Mouse (Mus musculus): ENCODE results near the gene Gm30083. TPM values are rescaled to one million over a fixed set of nuclear protein-coding genes. Genes with fewer than 3 reads are reported as not detected.

The Gm30083 gene
- total RNA-seq (2014; rRNA removed; ENCODE audit: low replicate concordance) (not detected in 2 replicates), polyA plus RNA-seq (2015; fragmentation: Nextera tagmentation; extraction: Ambion mirVana) (not detected in 2 replicates)

- Histone ChIP-seq H3K27me3 (ENCODE audit: control insufficient read depth, insufficient read depth, low read length) (no peaks in the 10 kb centered on the region), H3K4me1 (ENCODE audit: control insufficient read depth, insufficient read depth) (no peaks in the 10 kb centered on the region), H3K4me3 (ENCODE audit: low read depth, low read length) (no peak within 1 kb of the TSS), H3K9ac (replicated peaks; ENCODE audit: low read depth, low read length) (no peak within 1 kb of the TSS), H3K27ac (ENCODE audit: low read depth) (no peak within 1 kb of the TSS), H3K36me3 (replicated peaks; ENCODE audit: control insufficient read depth, insufficient read depth, low read length) (no peaks in the 10 kb centered on the region), H3K4me2 (ENCODE audit: low read depth, low read length) (no peak within 1 kb of the TSS), H3K9me3 (replicated peaks; ENCODE audit: control insufficient read depth, low read length) (no peaks in the 10 kb centered on the region)
- no peak for DNase-seq (ENCODE audit: low spot score)
- TF ChIP-seq CTCF (IDR thresholded peaks at IDR 0.05; ENCODE audit: low read depth) (no peak), EP300 (IDR thresholded peaks at IDR 0.05; ENCODE audit: low read depth) (no peak)
- no peak for ATAC-seq (ENCODE audit: insufficient read depth, low read depth)
- 59% methylated on average over 3 of the region's 3 CpGs for WGBS
These were observed at the start of gene Gm30083 for GRCm38 (mm10) chr14:34015063-34015462. TSS of gene Gm30083 (minus strand) at chr14:34015182.

- H3K9ac ChIP-seq (replicated peaks; ENCODE audit: low read depth, low read length), result no peak within 1 kb of the TSS
- H3K4me2 ChIP-seq (ENCODE audit: low read depth, low read length), result no peak within 1 kb of the TSS
- H3K9me3 ChIP-seq (replicated peaks; ENCODE audit: control insufficient read depth, low read length), result no peaks in the 10 kb centered on the region
- no peak for TF ChIP-seq CTCF (IDR thresholded peaks at IDR 0.05; ENCODE audit: low read depth)
- no peak within 1 kb of the TSS for H3K4me3 ChIP-seq (ENCODE audit: low read depth, low read length)
- no peaks in the 10 kb centered on the region for H3K4me1 ChIP-seq (ENCODE audit: control insufficient read depth, insufficient read depth)
- whole genome bisulfite sequencing, result 87% methylated on average over 6 of the region's 6 CpGs
- DNase-seq (ENCODE audit: low spot score), result no peak
- no peaks in the 10 kb centered on the region for H3K27me3 ChIP-seq (ENCODE audit: control insufficient read depth, insufficient read depth, low read length)
- ATAC-seq (ENCODE audit: insufficient read depth, low read depth), result no peak
- H3K36me3 ChIP-seq (replicated peaks; ENCODE audit: control insufficient read depth, insufficient read depth, low read length), result no peaks in the 10 kb centered on the region
- H3K27ac ChIP-seq (ENCODE audit: low read depth), result no peak within 1 kb of the TSS
These were observed 37.5 kb upstream of the Gm30083 start, which contains the start of gene Antxrl for GRCm38 (mm10) chr14:34052516-34052915. TSS of gene Antxrl (plus strand) at chr14:34052707.

GRCm38 (mm10) chr14:34050101-34050779, 35.3 kb upstream of the Gm30083 start:
- WGBS, result 60% methylated on average over 5 of the region's 5 CpGs
- no peaks in the 10 kb centered on the region for H3K36me3 ChIP-seq (replicated peaks; ENCODE audit: control insufficient read depth, insufficient read depth, low read length)
- no peaks in the 10 kb centered on the region for H3K27me3 ChIP-seq (ENCODE audit: control insufficient read depth, insufficient read depth, low read length)
- H3K4me3 ChIP-seq (ENCODE audit: low read depth, low read length), result no peak overlapping the region
- no peak overlapping the region for H3K9ac ChIP-seq (replicated peaks; ENCODE audit: low read depth, low read length)
- no peak overlapping the region for H3K27ac ChIP-seq (ENCODE audit: low read depth)
- H3K4me2 ChIP-seq (ENCODE audit: low read depth, low read length), result no peak overlapping the region
- no peaks in the 10 kb centered on the region for H3K4me1 ChIP-seq (ENCODE audit: control insufficient read depth, insufficient read depth)
- ATAC-seq (ENCODE audit: insufficient read depth, low read depth) (no peak), DNase-seq (ENCODE audit: low spot score) (no peak)
- TF ChIP-seq CTCF (IDR thresholded peaks at IDR 0.05; ENCODE audit: low read depth) (no peak), EP300 (IDR thresholded peaks at IDR 0.05; ENCODE audit: low read depth) (no peak)
- H3K9me3 ChIP-seq (replicated peaks; ENCODE audit: control insufficient read depth, low read length), result no peaks in the 10 kb centered on the region

GRCm38 (mm10) chr14:34043341-34043740, 28.4 kb upstream of the Gm30083 start:
- Histone ChIP-seq H3K27me3 (ENCODE audit: control insufficient read depth, insufficient read depth, low read length) (no peaks in the 10 kb centered on the region), H3K9me3 (replicated peaks; ENCODE audit: control insufficient read depth, low read length) (no peaks in the 10 kb centered on the region), H3K9ac (replicated peaks; ENCODE audit: low read depth, low read length) (no peak overlapping the region), H3K4me2 (ENCODE audit: low read depth, low read length) (no peak overlapping the region), H3K4me3 (ENCODE audit: low read depth, low read length) (no peak overlapping the region), H3K36me3 (replicated peaks; ENCODE audit: control insufficient read depth, insufficient read depth, low read length) (no peaks in the 10 kb centered on the region), H3K27ac (ENCODE audit: low read depth) (no peak overlapping the region), H3K4me1 (ENCODE audit: control insufficient read depth, insufficient read depth) (no peaks in the 10 kb centered on the region)
- DNase-seq (ENCODE audit: low spot score) (no peak), ATAC-seq (ENCODE audit: insufficient read depth, low read depth) (no peak)
- TF ChIP-seq EP300 (IDR thresholded peaks at IDR 0.05; ENCODE audit: low read depth) (no peak), CTCF (IDR thresholded peaks at IDR 0.05; ENCODE audit: low read depth) (no peak)
- WGBS, result 37% methylated on average over 3 of the region's 3 CpGs

- Histone ChIP-seq H3K4me1 (ENCODE audit: control insufficient read depth, insufficient read depth) (no peaks in the 10 kb centered on the region), H3K9ac (replicated peaks; ENCODE audit: low read depth, low read length) (no peak overlapping the region), H3K4me2 (ENCODE audit: low read depth, low read length) (no peak overlapping the region), H3K27me3 (ENCODE audit: control insufficient read depth, insufficient read depth, low read length) (no peaks in the 10 kb centered on the region), H3K4me3 (ENCODE audit: low read depth, low read length) (no peak overlapping the region), H3K27ac (ENCODE audit: low read depth) (no peak overlapping the region), H3K36me3 (replicated peaks; ENCODE audit: control insufficient read depth, insufficient read depth, low read length) (no peaks in the 10 kb centered on the region), H3K9me3 (replicated peaks; ENCODE audit: control insufficient read depth, low read length) (no peaks in the 10 kb centered on the region)
- 78% methylated on average over 4 of the region's 4 CpGs for WGBS
- TF ChIP-seq EP300 (IDR thresholded peaks at IDR 0.05; ENCODE audit: low read depth) (no peak), CTCF (IDR thresholded peaks at IDR 0.05; ENCODE audit: low read depth) (no peak)
- ATAC-seq (ENCODE audit: insufficient read depth, low read depth) (no peak), DNase-seq (ENCODE audit: low spot score) (no peak)
These were observed 26.3 kb upstream of the Gm30083 start for GRCm38 (mm10) chr14:34041241-34041640.
